Mouse (Mus musculus): ENCODE data around the gene Cdk5rap1.

DNA sequence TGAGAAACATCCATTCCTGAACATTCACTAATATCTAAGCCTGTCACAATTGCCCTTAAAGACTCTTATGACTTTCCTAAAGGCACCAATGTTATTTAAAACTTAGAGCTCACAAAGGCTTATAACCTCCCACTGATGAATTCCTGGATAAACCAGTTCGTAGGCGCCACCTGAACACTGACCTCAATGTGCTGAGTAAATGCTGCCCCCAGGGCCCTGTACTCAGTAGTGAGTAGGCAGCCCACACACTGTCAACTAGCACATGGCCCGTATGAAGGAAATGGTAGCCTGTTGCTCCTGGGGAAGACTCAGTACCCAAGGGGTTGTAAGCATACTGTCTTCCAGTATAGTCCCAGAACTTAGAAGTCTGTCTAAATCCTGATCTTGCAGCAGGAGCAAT lies 71.0 kb downstream of the Cdk5rap1 start:
- TF ChIP-seq CTCF (IDR thresholded peaks at IDR 0.05; ENCODE audit: control insufficient read depth, insufficient read depth, insufficient read length): no peak
- no peak for TF ChIP-seq MYOG (IDR thresholded peaks at IDR 0.05; ENCODE audit: control insufficient read depth, extremely low read depth, insufficient read length)

Data from C2C12 (cell line).